Mouse (Mus musculus): ENCODE results near the gene Usp2.

- TF ChIP-seq CTCF (conservative IDR thresholded peaks at IDR 0.05; ENCODE audit: low read length) (no peak), POU5F1 (IDR thresholded peaks at IDR 0.05; ENCODE audit: borderline replicate concordance, low read length) (no peak)
Observed at GRCm38 (mm10) chr9:44047571-44048490, 19.0 kb upstream of the Usp2 start.
